Mouse (Mus musculus) cerebellum, adult 11-12 months (tissue): Measurements from ENCODE around the gene Shank1.

Experiments
- DNase-seq: peaks from one replicate; pipeline ENCODE4 v3.0.0; 2022

The Shank1 gene

GRCm38 (mm10) chr7:44304775-44305641, 5.0 kb upstream of the Shank1 start:
- peak; percentile 100 for DNase-seq

DNA sequence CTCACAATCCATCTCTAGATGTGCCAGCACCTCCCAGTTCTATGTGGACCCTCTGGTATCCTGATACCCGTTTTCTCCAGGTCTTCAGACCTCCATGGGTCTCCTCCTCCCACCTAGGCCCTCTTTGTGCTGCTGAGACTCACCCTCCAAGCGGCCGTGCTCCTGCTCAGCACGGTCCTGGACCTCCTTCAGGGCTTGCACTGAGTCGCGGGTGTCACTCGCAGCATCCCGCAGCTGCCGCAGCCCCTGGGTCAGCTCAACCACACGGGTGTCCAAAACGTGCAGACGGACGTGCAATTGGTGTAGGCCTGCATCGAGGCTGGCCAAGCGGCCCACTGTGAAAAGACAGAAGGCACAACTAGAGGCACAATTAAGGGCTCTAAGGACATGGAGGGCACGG, 4.4 kb upstream of the Shank1 start:
- no peak for DNase-seq

- peak; percentile 64 for DNase-seq
Observed at GRCm38 (mm10) chr7:44306516-44307240, 3.4 kb upstream of the Shank1 start, which contains the start of gene Clec11a. TSS of gene Clec11a (minus strand) at chr7:44306902.

- peak; percentile 49 for DNase-seq
Observed at GRCm38 (mm10) chr7:44307261-44308020, 2.6 kb upstream of the Shank1 start.

DNA sequence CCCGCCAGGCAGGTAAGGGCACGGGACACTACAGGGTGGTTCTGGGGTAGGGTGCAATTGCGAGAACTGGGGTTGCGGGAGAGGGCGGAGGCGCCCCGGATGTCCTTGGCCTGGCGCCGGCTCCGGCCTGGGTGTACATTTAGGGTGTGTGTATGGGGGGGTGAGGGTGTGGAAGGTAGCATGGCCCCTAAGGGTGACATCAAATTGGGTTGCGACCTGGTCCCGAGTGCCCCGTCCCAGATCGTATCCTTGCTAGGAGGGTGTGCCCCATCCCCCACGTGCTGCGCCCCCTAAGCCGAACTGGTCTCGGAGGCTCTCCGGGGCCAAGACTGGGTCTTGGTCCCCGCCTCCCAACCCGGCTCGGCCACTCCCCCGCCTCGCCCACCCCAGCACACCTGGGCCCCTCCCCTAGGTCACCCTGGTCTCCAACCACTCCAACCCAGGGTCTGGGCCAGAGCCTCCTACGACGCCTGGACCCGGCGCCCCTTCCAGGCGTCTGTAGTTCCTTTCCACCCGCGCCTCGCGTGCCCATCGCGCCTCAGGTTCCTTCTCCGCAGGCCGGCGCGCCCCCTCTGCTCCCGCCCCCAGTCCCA, 328 bp downstream of the Shank1 start:
- DNase-seq: peak; percentile 72

DNA sequence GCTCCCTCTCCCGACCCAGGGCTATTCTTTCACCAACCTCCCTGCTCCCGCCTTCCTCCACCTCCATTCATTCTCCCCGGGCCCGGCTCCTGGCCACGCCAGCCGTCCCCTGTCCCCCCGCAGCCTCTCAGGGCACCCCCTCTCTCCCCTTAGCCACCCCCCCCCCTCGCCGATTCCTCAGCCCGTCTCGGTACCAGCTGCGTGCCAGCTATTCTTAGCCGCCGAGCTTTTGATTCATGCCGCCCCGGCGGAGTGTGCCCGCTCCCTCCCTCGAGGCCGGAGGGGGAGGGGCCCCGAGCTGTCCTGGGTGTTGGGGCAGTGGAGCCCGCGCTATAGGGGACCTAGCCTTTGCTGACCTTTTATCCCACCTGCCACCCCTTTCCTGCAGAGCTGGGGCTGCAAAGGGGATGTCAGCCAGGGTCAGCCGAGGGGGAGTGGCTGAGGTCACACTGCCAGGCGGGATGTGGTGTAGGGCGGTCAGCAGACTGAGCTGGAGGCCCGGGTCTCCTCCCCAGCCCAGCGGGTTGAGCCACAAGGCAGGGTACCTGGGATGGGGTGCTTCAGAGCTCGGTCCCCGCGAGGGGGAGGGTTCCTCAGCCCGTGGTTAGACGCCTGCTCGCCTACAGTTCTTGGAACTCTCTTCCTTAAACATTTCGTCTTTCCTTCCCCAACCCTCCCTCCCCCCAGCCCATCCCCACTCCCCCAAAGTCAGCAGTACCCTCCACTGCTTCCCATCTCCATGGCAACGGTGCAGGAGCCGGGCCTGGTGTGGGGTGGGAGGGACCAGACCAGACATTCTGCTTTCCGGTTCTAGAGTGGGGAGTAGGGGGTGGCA, 1.0 kb downstream of the Shank1 start:
- DNase-seq: peak; percentile 72

- DNase-seq: peak; percentile 57
Observed at GRCm38 (mm10) chr7:44311713-44312304, 1.8 kb downstream of the Shank1 start.

- DNase-seq: peak; percentile 50
Observed at GRCm38 (mm10) chr7:44312484-44312883, 2.4 kb downstream of the Shank1 start.

DNA sequence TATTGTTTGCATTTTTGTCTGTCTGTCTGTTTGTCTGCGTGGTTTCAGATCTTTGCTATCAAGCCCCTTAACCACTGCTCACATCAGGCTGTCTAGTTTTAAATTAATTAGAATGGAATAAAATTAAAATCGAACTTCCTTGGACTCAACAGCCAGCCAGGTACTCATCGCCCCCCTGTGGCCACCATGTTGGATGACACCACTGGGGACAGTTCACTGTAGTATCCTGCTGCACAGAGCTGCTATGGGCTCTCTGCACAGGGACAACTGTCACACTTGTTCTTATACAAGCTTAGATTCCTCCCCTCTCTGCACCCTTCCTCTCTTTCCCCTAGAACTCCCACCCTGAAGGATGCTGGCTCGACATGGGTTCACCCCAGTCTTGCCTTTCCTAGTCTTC, 7.9 kb downstream of the Shank1 start:
- DNase-seq: peak; percentile 27

GRCm38 (mm10) chr7:44320886-44321285, 10.8 kb downstream of the Shank1 start:
- peak; percentile 77 for DNase-seq

DNA sequence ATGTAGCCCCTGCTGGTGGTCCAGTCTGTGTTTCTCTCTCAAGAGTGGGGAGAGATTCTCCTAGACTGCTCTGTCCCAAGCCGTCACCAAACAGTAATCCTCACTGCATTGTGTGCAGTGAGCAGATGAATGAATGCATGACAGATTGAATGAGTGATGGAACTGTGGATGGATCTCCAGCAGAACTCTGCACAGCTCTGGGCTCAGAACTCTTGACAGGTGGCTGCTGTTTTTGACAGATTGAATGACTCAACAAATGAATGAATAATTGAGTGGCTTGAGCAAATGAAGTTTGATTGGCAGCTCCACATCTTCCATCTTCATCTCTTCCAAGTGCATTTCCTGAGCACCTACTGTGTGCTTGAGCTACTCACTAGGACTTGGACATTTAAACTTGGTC, 12.2 kb downstream of the Shank1 start:
- DNase-seq: no peak

DNA sequence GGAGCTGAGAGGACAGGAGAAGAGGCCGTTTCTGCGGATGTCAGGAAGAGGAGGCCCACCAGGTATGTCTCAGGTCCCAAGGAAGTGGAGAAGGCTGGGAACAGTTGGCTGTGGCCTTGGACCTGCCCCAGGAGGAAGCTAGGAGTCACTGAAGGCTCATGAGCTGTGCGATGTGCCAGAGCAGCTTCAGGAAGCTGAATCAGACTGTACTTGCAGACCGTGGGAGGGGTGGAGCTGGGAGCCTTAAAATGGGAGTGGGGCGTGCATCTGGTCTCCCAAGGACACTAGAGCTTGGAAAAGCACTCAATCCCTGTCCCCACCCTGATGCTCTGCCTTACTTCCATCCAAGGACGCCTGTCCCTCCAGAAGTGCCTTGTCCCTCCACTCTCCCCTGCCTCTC, 16.6 kb downstream of the Shank1 start:
- no peak for DNase-seq

DNA sequence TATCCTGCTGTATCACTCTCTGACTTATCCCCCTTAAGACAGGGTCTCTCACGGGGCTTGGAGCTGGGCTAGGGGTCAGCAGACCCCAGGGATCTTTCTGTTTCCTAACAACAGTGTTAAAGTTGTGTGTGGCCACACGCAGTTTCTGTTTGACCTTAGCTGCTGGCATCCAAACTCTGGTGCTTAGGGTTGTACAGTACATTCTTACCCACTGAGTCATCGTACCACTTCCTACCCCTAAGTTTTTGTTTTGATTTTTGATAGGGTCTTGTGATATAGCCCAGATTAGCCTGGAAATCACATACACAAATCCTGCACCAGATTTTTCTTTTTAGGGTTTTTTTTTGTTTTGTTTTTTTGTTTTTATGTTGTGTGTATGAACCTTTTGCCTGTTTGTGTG, 22.3 kb downstream of the Shank1 start:
- no peak for DNase-seq

GRCm38 (mm10) chr7:44334139-44334538, 24.1 kb downstream of the Shank1 start:
- DNase-seq: peak; percentile 46

DNA sequence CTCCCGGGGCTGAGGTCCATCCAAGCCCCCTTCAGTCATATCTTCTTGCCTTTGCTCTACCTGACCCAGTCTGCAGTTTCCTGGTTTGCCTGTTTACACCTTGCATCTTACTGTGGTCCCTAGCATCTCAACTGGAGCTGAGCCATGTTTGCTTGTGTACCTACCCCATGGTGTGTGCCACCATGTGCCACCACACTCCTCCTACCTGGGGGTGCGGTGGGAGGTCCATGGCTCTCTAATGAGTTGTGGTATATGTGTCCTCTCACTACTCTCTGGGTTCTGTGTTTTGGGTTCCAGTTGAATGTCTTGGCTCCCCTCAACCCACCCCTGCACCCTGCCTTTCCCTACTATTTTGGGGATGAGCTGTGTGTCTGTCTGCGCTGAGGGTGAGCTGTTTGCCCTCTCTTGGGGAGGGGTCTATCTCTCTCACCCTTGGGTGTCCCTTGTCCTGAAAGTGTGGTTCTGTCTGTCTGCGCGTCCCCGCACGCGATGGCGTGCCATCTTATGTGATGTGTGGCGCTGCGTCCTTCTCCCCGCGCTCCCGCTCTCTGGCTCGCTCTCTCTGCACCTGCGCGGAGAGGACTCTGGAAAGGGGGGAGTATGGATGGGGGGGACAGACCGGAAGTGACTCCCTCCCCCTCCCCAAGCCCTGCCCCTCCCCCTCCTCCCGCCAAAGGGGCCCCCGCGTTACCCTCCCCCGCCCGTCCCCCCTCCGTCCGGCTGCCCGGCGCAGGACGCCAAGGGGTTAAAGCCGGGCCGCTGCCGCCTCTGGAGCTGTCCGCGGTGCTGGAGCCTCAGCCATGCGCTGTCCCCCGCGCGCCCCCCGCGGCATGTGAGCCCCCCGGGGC, 25.2 kb downstream of the Shank1 start:
- peak; percentile 85 for DNase-seq

DNA sequence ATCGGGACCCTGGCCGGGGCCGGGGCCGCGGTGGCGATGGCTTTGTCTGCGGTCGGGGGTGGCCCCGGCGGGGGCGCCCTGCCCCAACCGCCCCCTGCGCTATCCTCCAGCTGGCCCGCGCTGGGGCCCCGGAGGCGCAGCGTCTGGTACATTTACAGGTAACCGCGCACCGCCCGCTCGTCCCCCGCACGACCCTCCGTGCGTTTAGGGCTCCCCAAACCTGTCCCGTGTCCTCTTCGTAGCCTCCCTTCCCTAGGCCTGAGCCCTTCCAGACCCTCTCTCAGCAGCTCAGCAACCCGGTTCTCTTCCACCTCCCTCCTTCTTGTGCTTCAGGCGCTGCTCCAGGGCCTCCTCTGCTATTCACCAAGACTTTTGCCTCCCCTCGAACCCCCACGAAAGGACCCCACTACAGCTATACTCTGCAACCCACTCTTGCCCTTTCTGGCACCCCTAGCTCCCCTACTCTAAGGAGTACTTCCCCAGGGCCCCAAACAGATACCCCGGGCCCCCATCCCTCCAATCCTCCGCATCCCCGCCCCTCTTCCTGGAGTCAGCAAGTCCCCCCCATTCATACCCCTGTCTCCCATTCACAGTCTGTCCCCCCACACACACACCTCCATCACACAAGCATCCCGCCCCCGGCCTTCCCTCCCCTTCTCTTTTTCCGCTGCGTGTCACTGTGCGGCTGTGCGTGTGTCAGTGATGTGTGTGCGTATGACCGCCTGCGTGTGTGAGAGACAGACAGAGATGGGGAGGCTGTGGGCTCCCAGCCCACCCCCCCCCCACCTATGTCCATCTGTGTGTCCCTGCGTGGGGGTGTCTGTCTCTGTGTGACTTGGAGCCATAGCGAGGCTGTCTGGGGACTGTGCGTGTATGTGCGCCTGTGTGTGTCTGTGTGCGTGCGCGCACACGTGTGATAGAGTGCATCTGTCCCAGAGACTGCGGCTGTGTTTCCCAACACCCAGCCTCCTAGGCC, 26.3 kb downstream of the Shank1 start:
- DNase-seq: peak; percentile 81

- DNase-seq: peak; percentile 73
Observed at GRCm38 (mm10) chr7:44337121-44337849, 27.2 kb downstream of the Shank1 start.

DNA sequence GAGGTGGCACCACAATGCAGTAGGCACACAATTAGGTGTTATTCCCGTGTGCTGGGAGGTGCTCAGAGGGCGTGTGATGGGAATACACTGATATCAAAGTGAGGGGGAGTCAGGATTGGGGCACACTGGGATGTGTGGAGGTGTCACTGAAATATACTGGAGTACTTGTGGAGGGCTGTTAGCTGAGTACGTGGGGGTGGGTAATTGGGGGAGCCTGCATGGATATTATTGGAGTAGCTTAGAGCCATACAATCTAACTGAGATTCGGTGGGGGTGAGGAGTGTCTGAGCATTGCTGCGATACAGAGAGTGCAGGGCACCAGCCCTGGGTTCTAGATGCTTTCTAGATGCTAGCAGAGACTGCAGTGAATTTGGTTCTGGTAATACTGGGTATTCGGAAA, 30.2 kb downstream of the Shank1 start:
- DNase-seq: no peak

- no peak for DNase-seq
Observed at GRCm38 (mm10) chr7:44341119-44341518, 31.1 kb downstream of the Shank1 start.
